Mouse (Mus musculus): ENCODE data around the gene Tfr2. TPM values are rescaled to one million over a fixed set of nuclear protein-coding genes. Genes with fewer than 3 reads are reported as not detected.

The Tfr2 gene
- polyA plus RNA-seq, 1 experiment from 2014 or later = 3.1 TPM

DNA sequence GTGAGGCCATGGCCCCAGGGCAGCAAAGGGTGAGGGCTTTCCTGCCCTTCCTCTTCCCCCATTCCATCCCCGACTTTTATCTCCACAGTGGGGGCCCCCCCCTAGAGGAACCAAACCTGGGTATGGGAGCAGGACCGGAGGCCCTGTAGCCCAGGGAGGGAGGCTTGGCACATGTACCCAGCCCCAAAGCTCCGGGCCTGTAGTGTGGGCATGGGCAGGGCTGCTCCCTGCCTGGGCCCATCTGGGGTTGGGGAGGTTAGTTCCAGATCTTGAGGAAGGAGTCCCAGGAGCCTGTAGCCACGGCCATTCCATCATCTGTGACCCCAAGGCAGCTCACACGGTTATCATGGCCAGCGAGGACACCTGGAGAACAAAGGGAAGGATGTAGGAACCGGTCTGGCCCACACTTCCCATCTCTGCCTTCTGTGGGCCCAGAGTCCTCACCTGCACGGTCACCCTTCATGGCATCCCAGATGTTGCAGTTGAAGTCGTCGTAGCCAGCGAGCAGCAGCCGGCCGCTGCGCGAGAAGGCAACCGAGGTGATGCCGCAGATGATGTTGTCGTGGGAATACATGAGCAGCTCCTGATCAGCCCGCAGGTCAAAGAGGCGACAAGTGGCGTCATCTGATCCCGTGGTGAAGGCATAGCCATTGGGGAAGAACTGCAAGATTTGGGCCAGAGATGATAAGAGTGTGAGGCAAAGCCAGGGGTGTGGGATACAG is 41.2 kb upstream of the Tfr2 start:
- WGBS = 83% methylated on average over 22 of the region's 22 CpGs
- Histone ChIP-seq H3K4me1 (replicated peaks; ENCODE audit: control insufficient read depth, insufficient read depth, low read length) (peaks cover 20% of the 10 kb centered on the region), H3K36me3 (ENCODE audit: control insufficient read depth, insufficient read depth) (peaks cover 36% of the 10 kb centered on the region), H3K27me3 (replicated peaks; ENCODE audit: control insufficient read depth, insufficient read depth, low read length) (no peaks in the 10 kb centered on the region), H3K4me3 (replicated peaks; ENCODE audit: low read length) (no peak overlapping the region), H3K4me2 (ENCODE audit: low read length) (no peak overlapping the region), H3K9me3 (ENCODE audit: control insufficient read depth, low read length) (no peaks in the 10 kb centered on the region), H3K27ac (ENCODE audit: low read length) (no peak overlapping the region), H3K9ac (replicated peaks; ENCODE audit: low read depth, low read length) (no peak overlapping the region)
- no peak for ATAC-seq

DNA sequence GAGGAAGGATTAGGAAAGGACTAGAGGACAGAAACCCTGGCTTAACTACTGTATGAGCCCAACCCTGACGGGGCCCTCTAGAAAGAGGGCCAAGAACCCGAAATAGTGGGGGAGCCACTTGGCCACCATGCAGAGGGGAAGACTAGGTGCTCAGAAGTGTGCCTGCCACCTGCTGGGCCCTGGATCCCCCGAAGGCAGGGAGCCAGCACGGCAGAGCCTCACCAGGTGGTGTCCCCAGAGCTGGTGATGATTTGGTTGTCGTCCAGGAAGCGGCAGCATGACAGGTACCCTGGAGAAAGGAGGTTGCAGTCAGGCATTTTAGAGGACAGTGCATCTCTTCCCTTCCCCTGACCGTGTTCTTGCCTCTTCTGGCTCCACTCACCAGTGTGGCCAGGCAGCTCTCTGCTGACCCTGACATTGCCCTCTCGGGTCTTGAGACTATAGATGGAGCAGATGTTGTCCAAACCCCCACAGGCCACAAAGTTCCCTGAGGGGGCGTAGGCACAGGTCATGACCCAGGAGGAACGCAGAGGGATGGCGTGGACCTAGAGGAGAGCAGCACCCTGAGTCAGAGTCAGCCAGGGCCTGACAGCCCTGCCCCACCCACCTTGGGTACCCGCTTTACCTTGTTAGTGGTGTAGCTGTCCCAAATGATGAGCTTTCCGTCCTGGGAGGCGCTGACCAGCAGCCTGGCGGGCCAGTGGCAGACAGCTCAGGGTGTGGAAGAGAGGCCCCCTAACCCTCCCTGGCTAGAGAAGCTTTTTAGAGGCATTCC is 40.2 kb upstream of the Tfr2 start:
- Histone ChIP-seq H3K4me1 (replicated peaks; ENCODE audit: control insufficient read depth, insufficient read depth, low read length) (peaks cover 20% of the 10 kb centered on the region), H3K9me3 (ENCODE audit: control insufficient read depth, low read length) (no peaks in the 10 kb centered on the region), H3K4me2 (ENCODE audit: low read length) (no peak overlapping the region), H3K4me3 (replicated peaks; ENCODE audit: low read length) (no peak overlapping the region), H3K27ac (ENCODE audit: low read length) (no peak overlapping the region), H3K36me3 (ENCODE audit: control insufficient read depth, insufficient read depth) (peaks cover 28% of the 10 kb centered on the region), H3K27me3 (replicated peaks; ENCODE audit: control insufficient read depth, insufficient read depth, low read length) (no peaks in the 10 kb centered on the region), H3K9ac (replicated peaks; ENCODE audit: low read depth, low read length) (no peak overlapping the region)
- ATAC-seq = no peak
- WGBS = 75% methylated on average over 15 of the region's 15 CpGs

DNA sequence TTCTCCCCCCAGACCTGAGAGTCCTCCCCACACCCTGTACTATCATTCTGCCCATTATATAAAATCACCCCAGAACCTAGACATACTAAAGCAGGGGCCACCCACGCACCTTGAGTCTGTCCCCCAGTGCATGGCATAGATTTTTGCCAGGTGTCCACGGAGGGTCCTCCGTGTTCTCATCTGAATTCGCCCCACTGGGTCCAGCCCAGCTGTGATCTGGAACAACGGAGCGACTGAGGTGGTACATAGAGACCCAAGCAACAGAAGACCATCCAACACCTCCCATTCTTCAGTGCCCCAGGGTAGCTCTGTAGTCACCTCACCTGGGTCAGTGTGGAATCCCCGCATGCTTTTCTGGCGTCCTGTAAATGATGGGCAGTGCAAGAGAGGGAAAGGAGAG is 39.6 kb upstream of the Tfr2 start:
- peak overlapping the region; percentile 90 for H3K4me2 ChIP-seq (ENCODE audit: low read length)
- ATAC-seq = no peak
- H3K27ac ChIP-seq (ENCODE audit: low read length) = peak overlapping the region; percentile 97
- H3K9me3 ChIP-seq (ENCODE audit: control insufficient read depth, low read length) = no peaks in the 10 kb centered on the region
- peak overlapping the region; percentile 92 for H3K9ac ChIP-seq (replicated peaks; ENCODE audit: low read depth, low read length)
- peak overlapping the region; percentile 81 for H3K4me3 ChIP-seq (replicated peaks; ENCODE audit: low read length)
- 72% methylated on average over 8 of the region's 8 CpGs for WGBS
- peaks cover 20% of the 10 kb centered on the region for H3K4me1 ChIP-seq (replicated peaks; ENCODE audit: control insufficient read depth, insufficient read depth, low read length)
- peaks cover 25% of the 10 kb centered on the region for H3K36me3 ChIP-seq (ENCODE audit: control insufficient read depth, insufficient read depth)
- no peaks in the 10 kb centered on the region for H3K27me3 ChIP-seq (replicated peaks; ENCODE audit: control insufficient read depth, insufficient read depth, low read length)

DNA sequence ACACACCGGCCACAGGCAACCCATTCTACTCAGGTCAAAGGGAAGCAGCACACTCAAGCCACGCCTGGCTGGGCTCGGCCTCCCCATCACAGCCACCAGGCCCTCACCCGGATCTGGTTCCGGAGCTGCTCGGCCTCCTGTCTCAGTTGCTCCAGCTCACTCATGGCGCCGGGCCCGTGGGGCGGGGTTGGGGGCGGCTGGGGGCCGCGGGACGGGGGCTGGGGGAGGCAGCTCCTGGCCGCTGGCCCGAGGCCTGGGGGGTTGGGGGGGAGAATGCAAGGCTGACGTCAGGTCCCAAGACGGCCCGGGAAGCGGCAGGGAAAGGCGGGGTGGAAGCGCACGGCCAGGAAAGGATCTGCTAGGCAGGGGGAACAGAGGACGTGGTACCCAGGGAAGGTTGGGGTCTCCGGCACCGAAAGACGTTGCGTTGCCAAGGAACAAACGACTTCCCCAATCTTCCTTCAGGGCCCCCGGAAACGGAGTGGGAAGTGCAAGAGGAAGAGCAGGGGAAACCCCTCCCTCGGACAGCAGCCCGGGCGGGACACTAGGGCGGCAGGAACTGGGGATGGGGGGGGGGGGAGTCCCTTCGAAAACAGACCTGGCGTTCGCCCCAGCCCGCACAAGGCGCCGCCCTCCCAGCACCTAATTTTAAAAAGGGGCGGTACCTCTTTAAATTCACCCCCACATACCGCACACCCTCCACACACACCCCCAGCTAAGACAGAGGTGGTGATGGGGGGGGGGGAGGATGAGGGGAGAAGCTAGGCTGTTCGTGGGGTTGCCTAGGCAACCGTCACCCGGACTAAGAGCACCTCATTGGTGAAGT is 38.8 kb upstream of the Tfr2 start:
- Histone ChIP-seq H3K4me1 (replicated peaks; ENCODE audit: control insufficient read depth, insufficient read depth, low read length) (peaks cover 20% of the 10 kb centered on the region), H3K27me3 (replicated peaks; ENCODE audit: control insufficient read depth, insufficient read depth, low read length) (no peaks in the 10 kb centered on the region), H3K4me2 (ENCODE audit: low read length) (peak overlapping the region; percentile 90), H3K4me3 (replicated peaks; ENCODE audit: low read length) (peak overlapping the region; percentile 81), H3K9me3 (ENCODE audit: control insufficient read depth, low read length) (no peaks in the 10 kb centered on the region), H3K9ac (replicated peaks; ENCODE audit: low read depth, low read length) (peak overlapping the region; percentile 92), H3K27ac (ENCODE audit: low read length) (peak overlapping the region; percentile 97), H3K36me3 (ENCODE audit: control insufficient read depth, insufficient read depth) (peaks cover 23% of the 10 kb centered on the region)
- peak; percentile 65 for ATAC-seq
- WGBS = 0% methylated on average over 36 of the region's 46 CpGs

DNA sequence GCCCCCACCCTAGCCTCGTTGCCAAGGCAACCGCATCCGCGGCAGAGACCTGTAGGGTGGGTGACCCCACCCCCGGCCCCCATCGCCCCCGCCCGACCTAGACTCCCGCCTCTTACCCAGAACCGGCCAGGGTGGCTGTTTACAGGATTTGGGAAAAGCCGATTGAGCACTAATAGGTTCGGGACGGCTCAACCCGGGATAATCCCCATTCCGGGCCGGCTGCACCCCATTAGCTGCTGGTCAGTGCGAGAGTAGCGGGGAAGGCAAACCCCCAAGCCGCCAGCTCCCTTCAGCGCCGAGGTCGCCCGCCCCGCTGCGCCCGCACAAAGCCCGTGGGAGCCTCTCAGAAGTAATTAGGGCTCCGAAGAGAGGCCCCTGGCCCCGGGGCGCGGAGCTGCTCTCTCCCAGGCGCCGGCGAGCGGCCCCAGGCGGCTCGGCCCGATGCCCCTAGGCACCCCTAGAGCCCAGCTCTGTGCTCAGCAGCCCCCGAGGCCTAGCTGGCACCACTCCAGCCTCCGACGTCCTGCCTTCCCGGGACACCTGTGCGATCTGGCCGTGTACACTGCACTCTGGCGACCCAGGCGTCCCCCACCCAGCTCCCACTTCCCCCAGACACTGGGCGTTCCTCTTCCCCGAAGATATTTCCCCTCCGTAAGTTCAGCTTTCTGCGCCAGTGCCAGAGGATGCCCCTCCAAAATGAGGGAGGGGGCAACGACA is 38.1 kb upstream of the Tfr2 start:
- Histone ChIP-seq H3K4me1 (replicated peaks; ENCODE audit: control insufficient read depth, insufficient read depth, low read length) (peaks cover 17% of the 10 kb centered on the region), H3K36me3 (ENCODE audit: control insufficient read depth, insufficient read depth) (peaks cover 23% of the 10 kb centered on the region), H3K4me3 (replicated peaks; ENCODE audit: low read length) (peak overlapping the region; percentile 81), H3K27me3 (replicated peaks; ENCODE audit: control insufficient read depth, insufficient read depth, low read length) (no peaks in the 10 kb centered on the region), H3K9me3 (ENCODE audit: control insufficient read depth, low read length) (no peaks in the 10 kb centered on the region), H3K4me2 (ENCODE audit: low read length) (peak overlapping the region; percentile 90), H3K9ac (replicated peaks; ENCODE audit: low read depth, low read length) (peak overlapping the region; percentile 92), H3K27ac (ENCODE audit: low read length) (peak overlapping the region; percentile 97)
- ATAC-seq = peak; percentile 21
- under 1% methylated on average over 47 of the region's 51 CpGs for WGBS

DNA sequence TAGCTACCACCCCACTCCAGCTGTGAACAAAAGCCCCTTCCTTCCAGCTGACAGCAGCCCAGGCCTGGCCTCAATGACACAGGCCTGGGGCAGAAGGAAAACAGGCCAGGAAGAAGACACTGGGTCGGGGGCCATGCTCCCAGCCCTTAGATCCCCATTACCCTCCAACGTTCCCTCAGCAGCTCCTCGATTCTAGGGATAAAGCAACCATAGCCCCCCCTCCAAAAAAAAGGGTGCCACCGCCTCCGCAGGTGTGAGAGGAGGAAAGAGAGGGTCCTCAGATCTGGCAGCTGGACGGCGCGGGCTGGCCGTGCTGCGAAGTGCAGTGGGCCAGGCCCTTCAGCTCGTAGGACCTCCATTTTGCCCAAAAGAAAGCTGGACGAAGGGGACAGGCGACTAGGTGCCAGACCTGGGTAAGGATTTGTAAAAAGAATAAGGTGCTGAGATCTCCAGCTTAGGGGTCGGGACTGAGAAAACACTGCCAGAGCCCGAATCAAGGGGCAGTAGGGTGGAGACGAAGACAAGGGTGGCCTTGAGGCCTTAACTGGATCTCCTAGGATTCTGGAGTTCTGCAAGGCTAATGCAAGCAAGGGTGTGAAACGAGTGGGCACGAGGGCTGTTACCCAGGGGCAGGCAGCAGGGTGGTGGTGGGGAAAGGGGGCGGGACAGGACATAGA is 37.4 kb upstream of the Tfr2 start:
- WGBS = under 1% methylated on average over 19 of the region's 19 CpGs
- Histone ChIP-seq H3K27ac (ENCODE audit: low read length) (peak overlapping the region; percentile 97), H3K36me3 (ENCODE audit: control insufficient read depth, insufficient read depth) (peaks cover 22% of the 10 kb centered on the region), H3K9ac (replicated peaks; ENCODE audit: low read depth, low read length) (peak overlapping the region; percentile 92), H3K4me1 (replicated peaks; ENCODE audit: control insufficient read depth, insufficient read depth, low read length) (peaks cover 17% of the 10 kb centered on the region), H3K4me2 (ENCODE audit: low read length) (peak overlapping the region; percentile 90), H3K4me3 (replicated peaks; ENCODE audit: low read length) (peak overlapping the region; percentile 81), H3K27me3 (replicated peaks; ENCODE audit: control insufficient read depth, insufficient read depth, low read length) (no peaks in the 10 kb centered on the region), H3K9me3 (ENCODE audit: control insufficient read depth, low read length) (no peaks in the 10 kb centered on the region)
- no peak; the same call in 1 of the 2 replicates for ATAC-seq

DNA sequence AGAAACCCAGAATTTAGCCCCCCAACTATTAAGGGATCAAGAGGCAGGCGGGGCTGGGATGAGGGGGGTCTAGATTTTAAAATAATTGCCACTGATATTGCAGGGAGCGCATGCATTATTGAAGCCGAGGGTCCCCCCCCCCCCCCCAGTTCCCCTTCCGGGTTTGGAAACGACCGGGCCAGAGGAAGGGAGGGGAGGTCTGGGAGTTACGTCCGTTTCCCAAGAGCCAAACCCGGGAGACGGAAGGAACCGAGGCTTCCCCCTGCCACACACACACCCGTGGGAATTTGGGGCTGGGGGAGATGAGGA is 36.9 kb upstream of the Tfr2 start:
- no peaks in the 10 kb centered on the region for H3K27me3 ChIP-seq (replicated peaks; ENCODE audit: control insufficient read depth, insufficient read depth, low read length)
- peak overlapping the region; percentile 97 for H3K27ac ChIP-seq (ENCODE audit: low read length)
- H3K9me3 ChIP-seq (ENCODE audit: control insufficient read depth, low read length) = no peaks in the 10 kb centered on the region
- WGBS = 0% methylated on average over 11 of the region's 12 CpGs
- H3K4me3 ChIP-seq (replicated peaks; ENCODE audit: low read length) = peak overlapping the region; percentile 81
- H3K4me2 ChIP-seq (ENCODE audit: low read length) = peak overlapping the region; percentile 90
- ATAC-seq = no peak; the same call in 1 of the 2 replicates
- peaks cover 17% of the 10 kb centered on the region for H3K36me3 ChIP-seq (ENCODE audit: control insufficient read depth, insufficient read depth)
- peaks cover 15% of the 10 kb centered on the region for H3K4me1 ChIP-seq (replicated peaks; ENCODE audit: control insufficient read depth, insufficient read depth, low read length)
- peak overlapping the region; percentile 92 for H3K9ac ChIP-seq (replicated peaks; ENCODE audit: low read depth, low read length)

DNA sequence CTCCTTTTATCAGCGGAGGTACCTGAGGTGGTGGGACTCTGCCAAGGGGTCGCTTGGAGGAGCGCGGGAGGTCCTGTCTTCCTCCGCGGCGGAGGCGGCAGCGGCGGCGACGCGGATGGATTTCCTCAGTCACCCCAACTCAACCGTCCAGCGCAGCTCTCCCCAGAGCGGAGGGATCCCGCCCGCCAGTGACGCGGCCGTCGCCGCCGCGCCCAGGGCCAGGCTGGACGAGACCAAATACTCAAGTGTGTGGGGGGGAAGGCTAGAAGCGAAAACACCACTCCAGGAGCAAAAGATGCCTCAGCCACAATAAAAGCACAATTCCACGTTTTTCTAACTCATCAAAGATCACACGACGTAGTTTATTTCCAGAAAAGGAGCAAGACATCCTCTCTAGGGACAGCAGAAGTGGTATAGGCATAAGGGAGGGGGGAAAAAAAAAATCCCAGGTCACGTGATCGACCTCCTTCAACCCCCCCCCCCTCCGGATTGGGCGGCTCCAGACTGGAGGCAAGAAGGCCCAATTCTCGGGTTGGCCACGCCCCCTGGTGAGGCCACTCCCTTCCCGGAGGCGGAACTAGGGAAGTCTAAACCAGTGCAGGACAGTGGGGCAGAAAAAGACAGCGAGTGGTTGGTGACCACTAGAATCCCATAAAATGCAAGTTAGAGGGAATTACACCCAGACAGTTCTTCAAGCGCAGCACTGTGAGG is 36.4 kb upstream of the Tfr2 start, which contains the start of the genes Epo and Gnb2:
Gene Epo (minus strand): TSS at position 126 of the 711 bp plus-strand sequence.
Gene Gnb2 (minus strand): TSS at position 394 of the 711 bp plus-strand sequence.
- Histone ChIP-seq H3K9me3 (ENCODE audit: control insufficient read depth, low read length) (no peaks in the 10 kb centered on the region), H3K4me3 (replicated peaks; ENCODE audit: low read length) (peak within 1 kb of the TSS; percentile 81), H3K4me2 (ENCODE audit: low read length) (peak within 1 kb of the TSS; percentile 90), H3K4me1 (replicated peaks; ENCODE audit: control insufficient read depth, insufficient read depth, low read length) (peaks cover 15% of the 10 kb centered on the region), H3K36me3 (ENCODE audit: control insufficient read depth, insufficient read depth) (peaks cover 12% of the 10 kb centered on the region), H3K27me3 (replicated peaks; ENCODE audit: control insufficient read depth, insufficient read depth, low read length) (no peaks in the 10 kb centered on the region), H3K9ac (replicated peaks; ENCODE audit: low read depth, low read length) (peak within 1 kb of the TSS; percentile 92), H3K27ac (ENCODE audit: low read length) (peak within 1 kb of the TSS; percentile 97)
- ATAC-seq = peak; percentile 74
- under 1% methylated on average over 38 of the region's 40 CpGs for WGBS
